Comparison of ENCODE assay signal across 21 mouse cellular contexts in the genomic region with DNA sequence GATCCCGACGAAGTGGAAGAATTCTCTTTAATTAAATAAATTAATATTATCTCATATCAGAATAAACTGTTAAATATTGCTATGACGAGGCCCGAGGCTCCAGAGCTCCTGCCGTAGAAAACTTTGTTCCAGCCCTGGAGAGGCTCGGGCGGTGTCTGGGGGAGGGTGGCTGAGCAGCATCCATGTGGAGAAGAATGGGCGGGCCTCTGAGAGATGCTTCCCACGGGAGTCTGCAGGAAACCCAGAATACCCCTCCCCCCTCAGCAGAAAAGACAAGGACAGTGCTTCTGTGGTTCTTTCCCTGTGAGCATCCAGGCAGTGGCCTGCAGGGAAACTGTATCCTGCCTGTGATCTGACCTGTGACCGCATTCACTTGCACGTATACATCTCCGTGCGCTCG. TPM values are rescaled to one million over a fixed set of nuclear protein-coding genes. Genes with fewer than 3 reads are reported as not detected.
DNase-seq lines count a peak whose midpoint lies in the region; ATAC-seq lines count a peak whose summit lies in the region.
"Had no signal": no experiment of that assay in that cellular context is flagged by ENCODE, and none has a peak within 500 bp of the region (broad histone marks: within the 10 kb centered on the region; RNA-seq: fewer than 3 reads in every experiment).

No protein-coding gene starts in this region.

- no peak overlapping the region for H3K9ac ChIP-seq in hindbrain, embryonic 16.5 days (ENCODE audit: low read depth, low read length)
- H3K9ac ChIP-seq: forebrain, embryonic 12.5 days; liver, postnatal 0 days had no signal

- H3K4me2 ChIP-seq in hindbrain, embryonic 16.5 days (ENCODE audit: low read length): no peak overlapping the region
- H3K4me2 ChIP-seq: forebrain, embryonic 12.5 days; liver, embryonic 11.5 days; midbrain, embryonic 11.5 days had no signal

- H3K9me3 ChIP-seq in hindbrain, embryonic 10.5 days: no peaks in the 10 kb centered on the region
- H3K9me3 ChIP-seq in hindbrain, embryonic 16.5 days (ENCODE audit: control insufficient read depth, low read length): no peaks in the 10 kb centered on the region
- H3K9me3 ChIP-seq: forebrain, embryonic 12.5 days had no signal

- no peak for DNase-seq in hindbrain, embryonic 10.5 days (ENCODE audit: low spot score)
- DNase-seq in kidney, postnatal 4 days: peak; percentile 21 to 46
- no peak for DNase-seq in kidney, postnatal 14 days
- DNase-seq in R1 (ENCODE audit: low read depth, low spot score): peak; percentile 22
- DNase-seq in retina, embryonic 14.5 days (ENCODE audit: low spot score): peak; percentile 56
- DNase-seq in lung, postnatal 4 days: no peak
- DNase-seq: adrenal gland, postnatal 10 days; B cell, adult 2 months; cerebellum, adult 8-10 months; cerebellum, postnatal 36 days; gastrocnemius, adult 2 months; heart, postnatal 4 days; liver, postnatal 0 days; lung, postnatal 10 days; thymus, postnatal 14 days had no signal

- peak overlapping the region; percentile 42; the same call in 1 of the 2 replicates for H3K27ac ChIP-seq in hindbrain, embryonic 10.5 days
- H3K27ac ChIP-seq in hindbrain, embryonic 16.5 days (ENCODE audit: low read depth, low read length): no peak overlapping the region
- H3K27ac ChIP-seq: forebrain, embryonic 12.5 days; gastrocnemius, adult 2 months had no signal

- peaks cover 43% of the 10 kb centered on the region for H3K4me1 ChIP-seq in hindbrain, embryonic 10.5 days (replicated peaks)
- peaks cover 10% of the 10 kb centered on the region for H3K4me1 ChIP-seq in hindbrain, embryonic 16.5 days (ENCODE audit: control insufficient read depth, insufficient read depth, low read depth, low read length)

- no peak overlapping the region for H3K4me3 ChIP-seq in hindbrain, embryonic 10.5 days
- no peak overlapping the region for H3K4me3 ChIP-seq in hindbrain, embryonic 16.5 days (ENCODE audit: low read length)
- H3K4me3 ChIP-seq: forebrain, embryonic 12.5 days; gastrocnemius, adult 2 months had no signal

- no peak for ATAC-seq in hindbrain, embryonic 16.5 days
- ATAC-seq: intestine, postnatal 0 days; liver, postnatal 0 days had no signal

- H3K36me3 ChIP-seq in hindbrain, embryonic 10.5 days: peaks cover 44% of the 10 kb centered on the region
- H3K36me3 ChIP-seq in hindbrain, embryonic 16.5 days (ENCODE audit: control insufficient read depth, insufficient read depth, low read length): 0 out of 2 replicates have a peak, but pooled peaks cover 3% of the 10 kb centered on the region

- 67% methylated on average over 14 of the region's 14 CpGs for WGBS in hindbrain, embryonic 10.5 days
- 59% methylated on average over 14 of the region's 14 CpGs for WGBS in hindbrain, embryonic 16.5 days

- 0 out of 2 replicates have a peak, but pooled peaks cover 4% of the 10 kb centered on the region for H3K27me3 ChIP-seq in hindbrain, embryonic 10.5 days (ENCODE audit: insufficient read depth, poor library complexity, severe bottlenecking)
- no peaks in the 10 kb centered on the region for H3K27me3 ChIP-seq in hindbrain, embryonic 16.5 days (replicated peaks; ENCODE audit: control insufficient read depth, insufficient read depth, low read length)
- H3K27me3 ChIP-seq: forebrain, embryonic 12.5 days had no signal

RNA-seq across cellular contexts. Expression of a gene that starts 45.7 kb away (rescaled TPM):
- polyA plus RNA-seq in hindbrain, embryonic 10.5 days (2016; fragmentation: Nextera tagmentation; extraction: Ambion mirVana): 10.0 and 11.0 TPM in 2 replicates
- 7.9 and 11.2 TPM in 2 replicates for polyA plus RNA-seq in hindbrain, embryonic 16.5 days (2015; fragmentation: Nextera tagmentation; extraction: Ambion mirVana)
- polyA plus RNA-seq: intestine, postnatal 0 days; stomach, embryonic 14.5 days had no signal

Comparison
In these comparisons a context has a peak if more than half of its experiments do, and no peak if none do; other contexts are left out.
1. DNase-seq: peak in kidney, postnatal 4 days (2 of 2), R1 (single experiment) and retina, embryonic 14.5 days (single experiment); none in hindbrain, embryonic 10.5 days (single experiment), kidney, postnatal 14 days (single experiment) and lung, postnatal 4 days (0 of 2).